Mouse (Mus musculus) left cerebral cortex, postnatal 4 days (tissue): Measurements from ENCODE around the gene Gnai2. TPM values are rescaled to one million over a fixed set of nuclear protein-coding genes. Genes with fewer than 3 reads are reported as not detected.

Source experiments
- DNase-seq: peaks from one replicate; pipeline ENCODE4 v3.0.0-alpha.2; 2022
- intact Hi-C: fragments of 180-260 bp; cut with DNase I; formaldehyde crosslinking; loops from one replicate; pipeline ENCODE4 v1.15.1; 2025
- total RNA-seq, 2 experiments: library from RNA; stranded (reverse); gene quantifications; 2 replicates each; pipeline ENCODE4 v1.2.3; 2021

Gene Gnai2
- total RNA-seq, 2 experiments from 2014 or later: 302 to 303 TPM

- intact Hi-C loops: no loop called here
- DNase-seq: peak; percentile 62
These were observed 24.8 kb upstream of the Gnai2 start for GRCm38 (mm10) chr9:107659961-107660360.

- peak; percentile 80 for DNase-seq
- intact Hi-C loops: no loop called here
These were observed 24.4 kb upstream of the Gnai2 start for GRCm38 (mm10) chr9:107659551-107659950.

GRCm38 (mm10) chr9:107658096-107658495, 22.9 kb upstream of the Gnai2 start:
- DNase-seq: no peak
- intact Hi-C loops: no loop called here

GRCm38 (mm10) chr9:107657144-107657543, 22.0 kb upstream of the Gnai2 start:
- intact Hi-C loops: no loop called here
- DNase-seq: no peak

GRCm38 (mm10) chr9:107654585-107654984, 19.4 kb upstream of the Gnai2 start:
- no peak for DNase-seq
- intact Hi-C loops: no loop called here

GRCm38 (mm10) chr9:107653474-107653873, 18.3 kb upstream of the Gnai2 start:
- intact Hi-C loops: no loop called here
- DNase-seq: no peak

GRCm38 (mm10) chr9:107650708-107651481, 15.7 kb upstream of the Gnai2 start:
- peak; percentile 69 for DNase-seq
- intact Hi-C loops: no loop called here

- intact Hi-C loops: no loop called here
These were observed 15.1 kb upstream of the Gnai2 start for GRCm38 (mm10) chr9:107650225-107650624.

GRCm38 (mm10) chr9:107648767-107649166, 13.6 kb upstream of the Gnai2 start:
- no peak for DNase-seq
- intact Hi-C loops: loop anchor here (5.0 kb wide), 1 partner anchor 89 kb away; no protein-coding TSS in a partner anchor

More at GRCm38 (mm10) chr9:107650225-107650624, 15.1 kb upstream of the Gnai2 start:
- no peak for DNase-seq

- intact Hi-C loops: loop anchor here (5.0 kb wide), 1 partner anchor 90 kb away; no protein-coding TSS in a partner anchor
These were observed 11.8 kb upstream of the Gnai2 start for GRCm38 (mm10) chr9:107646975-107647374.

GRCm38 (mm10) chr9:107645577-107645976, 10.4 kb upstream of the Gnai2 start:
- intact Hi-C loops: loop anchor here (2.0 to 5.0 kb wide), 2 partner anchors 43 to 92 kb away; no protein-coding TSS in a partner anchor
- peak; percentile 85 for DNase-seq

More at GRCm38 (mm10) chr9:107646975-107647374, 11.8 kb upstream of the Gnai2 start:
- no peak for DNase-seq

GRCm38 (mm10) chr9:107645153-107645510, 10.0 kb upstream of the Gnai2 start:
- intact Hi-C loops: loop anchor here (2.0 to 5.0 kb wide), 2 partner anchors 42 to 92 kb away; no protein-coding TSS in a partner anchor
- DNase-seq: no peak

- DNase-seq: peak; percentile 95
- intact Hi-C loops: loop anchor here (2.0 to 5.0 kb wide), 3 partner anchors 33 to 93 kb away; partner anchors contain the start of gene Gnat1
These were observed 9.5 kb upstream of the Gnai2 start for GRCm38 (mm10) chr9:107644495-107645152.

- intact Hi-C loops: loop anchor here (2.0 to 5.0 kb wide), 2 partner anchors 34 to 41 kb away; partner anchors contain the start of gene Gnat1
- no peak for DNase-seq
These were observed 8.5 kb upstream of the Gnai2 start for GRCm38 (mm10) chr9:107643544-107644214.

GRCm38 (mm10) chr9:107641666-107642065, 6.5 kb upstream of the Gnai2 start:
- intact Hi-C loops: loop anchor here (5.0 kb wide), 1 partner anchor 36 kb away; the partner anchor contains the start of gene Gnat1
- no peak for DNase-seq

GRCm38 (mm10) chr9:107640257-107640772, 5.1 kb upstream of the Gnai2 start:
- no peak for DNase-seq
- intact Hi-C loops: loop anchor here (5.0 kb wide), 1 partner anchor 37 kb away; the partner anchor contains the start of gene Gnat1

- DNase-seq: peak; percentile 55
- intact Hi-C loops: no loop called here
These were observed 1.9 kb upstream of the Gnai2 start for GRCm38 (mm10) chr9:107637070-107637469.

- intact Hi-C loops: no loop called here
- no peak for DNase-seq
These were observed 525 bp downstream of the Gnai2 start for GRCm38 (mm10) chr9:107634406-107635278.

GRCm38 (mm10) chr9:107633661-107634405, 1.3 kb downstream of the Gnai2 start:
- intact Hi-C loops: no loop called here

More at GRCm38 (mm10) chr9:107633661-107634405, 1.3 kb downstream of the Gnai2 start:
- DNase-seq: peak; percentile 38
